Mouse (Mus musculus) intestine, embryonic 14.5 days (tissue): ENCODE measurements at regions not wholly inside any gene's neighbourhood (a gene's known extent, or its start where the extent isn't known, plus 50 kb on each side); places are given as distances from the start of the nearest gene placed in this dataset.
A peak's percentile ranks its signal among the peaks of the same experiment; 100 is the strongest.

Experiments used
- ATAC-seq: fragments of 200-750 bp; cut with Nextera tagmentation; replicated peaks from 2 replicates; pipeline ENCODE4 v1.8.0; 2017; ENCODE audit warnings: low read depth, moderate number of reproducible peaks, moderate TSS enrichment, moderate library complexity; ENCODE audit not compliant: low FRiP score, low TSS enrichment
- DNase-seq: peaks from one replicate; pipeline ENCODE4 v3.0.0-alpha.2; 2018; ENCODE audit warnings: low spot score
- H3K27ac ChIP-seq: fragments of 300-500 bp; sonication (generic); 2 replicates; pipeline ENCODE4 v1.5.1; 2014; ENCODE audit warnings: low read depth, mild to moderate bottlenecking, control low read depth
- H3K27me3 ChIP-seq: fragments of 300-500 bp; sonication (generic); replicated peaks from 2 replicates; pipeline ENCODE4 v1.6.1; 2014; ENCODE audit warnings: low read length, control low read depth; ENCODE audit not compliant: control insufficient read depth, insufficient read depth
- H3K36me3 ChIP-seq: fragments of 300-500 bp; sonication (generic); 2 replicates; pipeline ENCODE4 v1.6.1; 2014; ENCODE audit warnings: low read length, control low read depth; ENCODE audit not compliant: control insufficient read depth, insufficient read depth
- H3K4me1 ChIP-seq: fragments of 300-500 bp; sonication (generic); replicated peaks from 2 replicates; pipeline ENCODE4 v1.6.1; 2014; ENCODE audit warnings: low read length, control low read depth, mixed read lengths; ENCODE audit not compliant: control insufficient read depth, insufficient read depth
- H3K4me2 ChIP-seq: fragments of 300-500 bp; sonication (generic); 2 replicates; pipeline ENCODE4 v1.6.1; 2014; ENCODE audit warnings: low read length
- H3K4me3 ChIP-seq: fragments of 300-500 bp; sonication (generic); 2 replicates; pipeline ENCODE4 v1.5.1; 2014; ENCODE audit warnings: low read depth, low read length, control low read depth, mixed read lengths
- H3K9ac ChIP-seq: fragments of 300-500 bp; sonication (generic); 2 replicates; pipeline ENCODE4 v1.6.1; 2014; ENCODE audit warnings: mild to moderate bottlenecking, low read length
- H3K9me3 ChIP-seq: fragments of 300-500 bp; sonication (generic); 2 replicates; pipeline ENCODE4 v1.6.1; 2016; ENCODE audit warnings: low read length, control low read depth; ENCODE audit not compliant: control insufficient read depth
- WGBS: fragments of 180-500 bp; shearing (Covaris S2); extraction: QIAGEN DNeasy Blood & Tissue Kit; methylation state at CpG from one replicate; pipeline ENCODE4 v1.1.7; 2014; 5-methylcytosine and 5-hydroxymethylcytosine counted together

GRCm38 (mm10) chr15:93000121-93000520 is 274.9 kb downstream of the Gxylt1 start:
- Histone ChIP-seq H3K4me2 (peak overlapping the region; percentile 21), H3K27ac (no peak overlapping the region), H3K36me3 (no peaks in the 10 kb centered on the region), H3K27me3 (no peaks in the 10 kb centered on the region), H3K4me3 (no peak overlapping the region), H3K9me3 (no peaks in the 10 kb centered on the region), H3K9ac (no peak overlapping the region), H3K4me1 (peaks cover 15% of the 10 kb centered on the region)
- ATAC-seq = no peak
- no peak for DNase-seq
- WGBS = 36% methylated on average over 12 of the region's 12 CpGs

- H3K27me3 ChIP-seq = no peaks in the 10 kb centered on the region
Observed at GRCm38 (mm10) chr15:92997933-92998332, 277.0 kb downstream of the Gxylt1 start.

DNA sequence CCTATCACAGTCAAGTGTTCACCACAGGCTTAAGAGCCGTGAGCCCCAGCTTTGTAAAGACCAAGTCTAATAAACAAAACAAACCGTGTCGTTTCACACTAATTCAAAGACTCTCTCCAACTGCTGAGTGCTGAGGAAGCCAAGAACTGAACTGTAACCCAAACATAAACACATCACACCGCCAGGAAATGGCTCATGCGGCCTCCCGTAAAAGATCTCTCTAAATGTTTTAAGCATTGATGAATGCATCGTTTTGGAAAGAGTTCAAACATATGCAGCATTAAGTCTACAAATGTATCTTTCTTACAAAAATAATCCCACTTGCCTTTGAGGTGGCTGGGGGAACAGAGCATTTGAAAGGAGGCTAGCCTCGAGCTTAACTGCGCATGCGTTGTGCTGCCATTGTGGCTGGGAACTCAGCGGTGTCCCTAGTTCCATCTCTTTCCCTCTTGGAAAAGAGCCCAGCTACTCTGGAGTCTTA is 280.7 kb downstream of the Gxylt1 start:
- peak overlapping the region; percentile 43; the same call in 1 of the 2 replicates for H3K27ac ChIP-seq
- DNase-seq (no peak), ATAC-seq (peak; percentile 74)
- H3K9ac ChIP-seq = no peak overlapping the region
- 36% methylated on average over 11 of the region's 11 CpGs for WGBS
- H3K4me1 ChIP-seq = peaks cover 3% of the 10 kb centered on the region; the same call in 1 of the 2 replicates
- H3K36me3 ChIP-seq = no peaks in the 10 kb centered on the region
- no peak overlapping the region for H3K4me3 ChIP-seq
- peak overlapping the region; percentile 13; the same call in 1 of the 2 replicates for H3K4me2 ChIP-seq
- H3K27me3 ChIP-seq = no peaks in the 10 kb centered on the region
- no peaks in the 10 kb centered on the region for H3K9me3 ChIP-seq

More at GRCm38 (mm10) chr15:92997933-92998332, 277.0 kb downstream of the Gxylt1 start:
- no peak for DNase-seq
- Histone ChIP-seq H3K9ac (no peak overlapping the region), H3K4me1 (peaks cover 18% of the 10 kb centered on the region), H3K27ac (no peak overlapping the region), H3K9me3 (no peaks in the 10 kb centered on the region), H3K4me3 (no peak overlapping the region), H3K4me2 (no peak overlapping the region), H3K36me3 (no peaks in the 10 kb centered on the region)
- WGBS = 85% methylated on average over 5 of the region's 5 CpGs
- ATAC-seq = no peak

GRCm38 (mm10) chr15:92993538-92994190 is 281.3 kb downstream of the Gxylt1 start:
- Histone ChIP-seq H3K27ac (peak overlapping the region; percentile 43; the same call in 1 of the 2 replicates), H3K4me3 (no peak overlapping the region), H3K9me3 (no peaks in the 10 kb centered on the region), H3K4me2 (peak overlapping the region; percentile 13; the same call in 1 of the 2 replicates), H3K4me1 (peaks cover 3% of the 10 kb centered on the region; the same call in 1 of the 2 replicates), H3K27me3 (no peaks in the 10 kb centered on the region), H3K9ac (no peak overlapping the region), H3K36me3 (no peaks in the 10 kb centered on the region)
- no peak for ATAC-seq
- no peak for DNase-seq
- 39% methylated on average over 6 of the region's 6 CpGs for WGBS

GRCm38 (mm10) chr15:92975774-92976173 is 299.2 kb downstream of the Gxylt1 start:
- WGBS = 76% methylated on average over 4 of the region's 4 CpGs
- H3K36me3 ChIP-seq = no peaks in the 10 kb centered on the region
- ATAC-seq (no peak), DNase-seq (no peak)
- H3K4me2 ChIP-seq = no peak overlapping the region
- no peaks in the 10 kb centered on the region for H3K9me3 ChIP-seq
- no peak overlapping the region for H3K27ac ChIP-seq
- H3K9ac ChIP-seq = no peak overlapping the region
- H3K27me3 ChIP-seq = no peaks in the 10 kb centered on the region
- H3K4me3 ChIP-seq = no peak overlapping the region
- H3K4me1 ChIP-seq = no peaks in the 10 kb centered on the region

GRCm38 (mm10) chr15:92974931-92975330 is 300.0 kb downstream of the Gxylt1 start:
- H3K4me1 ChIP-seq = no peaks in the 10 kb centered on the region
- H3K4me2 ChIP-seq = no peak overlapping the region
- H3K27ac ChIP-seq = no peak overlapping the region
- H3K9ac ChIP-seq = no peak overlapping the region
- ATAC-seq (no peak), DNase-seq (no peak)
- no peaks in the 10 kb centered on the region for H3K36me3 ChIP-seq
- H3K4me3 ChIP-seq = no peak overlapping the region
- WGBS = 76% methylated on average over 3 of the region's 3 CpGs
- no peaks in the 10 kb centered on the region for H3K9me3 ChIP-seq
- no peaks in the 10 kb centered on the region for H3K27me3 ChIP-seq

DNA sequence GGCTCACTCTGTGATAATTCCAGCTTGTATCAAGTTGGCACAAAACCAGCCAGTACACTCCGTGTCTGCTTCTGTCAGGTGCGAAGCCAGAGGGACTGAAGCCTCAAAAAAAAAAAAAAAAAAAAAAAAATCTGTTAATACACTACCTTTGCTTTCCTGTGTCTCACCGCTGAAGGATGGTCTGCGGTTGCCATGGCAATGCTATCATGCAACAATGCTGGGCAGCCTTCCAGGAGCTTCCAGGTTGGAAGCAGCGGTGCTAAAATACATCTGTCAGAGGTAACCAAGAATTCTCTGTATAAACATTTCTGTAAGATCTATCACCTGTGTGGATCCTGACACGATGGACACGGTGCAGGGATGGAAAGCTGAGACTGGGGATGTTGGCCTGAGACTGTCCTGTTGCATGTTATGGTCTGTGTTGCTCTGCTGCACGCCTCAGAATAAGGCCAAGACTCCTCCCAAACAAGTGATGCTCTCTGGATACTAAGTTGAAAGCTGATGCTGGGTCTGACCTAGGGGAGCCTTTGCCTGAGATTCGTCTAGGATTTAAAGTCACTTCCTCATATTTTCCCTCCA is 301.2 kb downstream of the Gxylt1 start:
- Histone ChIP-seq H3K9ac (no peak overlapping the region), H3K27ac (no peak overlapping the region), H3K36me3 (no peaks in the 10 kb centered on the region), H3K4me2 (no peak overlapping the region), H3K4me1 (no peaks in the 10 kb centered on the region), H3K4me3 (no peak overlapping the region), H3K9me3 (no peaks in the 10 kb centered on the region), H3K27me3 (no peaks in the 10 kb centered on the region)
- peak; percentile 70 for DNase-seq
- ATAC-seq = peak; percentile 72; the same call in 1 of the 2 replicates
- WGBS = 44% methylated on average over 9 of the region's 9 CpGs

DNA sequence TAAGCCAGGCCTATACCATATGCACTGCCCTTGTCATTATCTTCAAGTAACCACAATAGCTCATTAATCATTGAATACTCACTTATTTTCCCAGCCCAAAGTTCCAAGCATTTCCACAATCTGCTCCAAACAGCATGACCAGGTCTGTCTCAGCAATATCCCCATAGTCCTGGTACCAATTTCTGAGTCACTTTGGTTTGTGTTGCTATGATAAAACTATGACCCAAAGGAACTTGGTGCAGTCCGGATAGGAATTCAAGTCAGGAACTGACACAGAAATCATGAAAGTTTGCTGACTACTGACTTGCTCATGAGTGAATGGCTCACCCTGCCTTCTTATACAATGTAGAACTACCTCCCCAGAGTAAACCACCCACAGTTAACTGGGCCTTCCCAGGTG is 309.4 kb downstream of the Gxylt1 start:
- H3K9ac ChIP-seq = no peak overlapping the region
- no peaks in the 10 kb centered on the region for H3K4me1 ChIP-seq
- H3K36me3 ChIP-seq = no peaks in the 10 kb centered on the region
- ATAC-seq (no peak), DNase-seq (no peak)
- WGBS = 81% methylated on average over 1 of the region's 1 CpGs
- H3K9me3 ChIP-seq = no peaks in the 10 kb centered on the region
- H3K4me2 ChIP-seq = no peak overlapping the region
- H3K27ac ChIP-seq = no peak overlapping the region
- H3K4me3 ChIP-seq = no peak overlapping the region
- H3K27me3 ChIP-seq = no peaks in the 10 kb centered on the region

DNA sequence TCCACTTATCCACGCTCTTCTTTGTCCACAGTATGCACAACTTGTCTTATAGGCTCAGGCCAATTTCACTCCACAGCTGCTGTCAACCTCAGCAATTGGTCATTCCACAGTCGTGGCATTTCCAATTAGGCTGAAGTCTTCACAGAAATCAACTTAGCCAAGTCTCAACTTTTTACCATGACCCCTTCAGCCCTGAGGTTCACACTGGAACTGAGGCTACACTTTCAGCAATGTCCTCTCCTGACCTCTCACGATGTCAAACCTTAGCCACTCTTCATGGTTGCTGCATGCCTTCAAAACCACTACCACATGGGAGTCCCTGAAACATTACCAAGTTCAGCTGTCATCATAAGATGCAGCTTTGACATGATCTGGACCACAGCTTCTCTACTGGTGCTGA is 310.1 kb downstream of the Gxylt1 start:
- no peaks in the 10 kb centered on the region for H3K36me3 ChIP-seq
- ATAC-seq = no peak
- WGBS = 77% methylated on average over 3 of the region's 3 CpGs

More for the DNA sequence above, 310.1 kb downstream of the Gxylt1 start:
- no peak for DNase-seq
- H3K4me3 ChIP-seq = no peak overlapping the region
- no peaks in the 10 kb centered on the region for H3K4me1 ChIP-seq
- no peaks in the 10 kb centered on the region for H3K27me3 ChIP-seq
- H3K9me3 ChIP-seq = no peaks in the 10 kb centered on the region
- no peak overlapping the region for H3K9ac ChIP-seq
- H3K27ac ChIP-seq = no peak overlapping the region
- H3K4me2 ChIP-seq = no peak overlapping the region
